In the genomic region with DNA sequence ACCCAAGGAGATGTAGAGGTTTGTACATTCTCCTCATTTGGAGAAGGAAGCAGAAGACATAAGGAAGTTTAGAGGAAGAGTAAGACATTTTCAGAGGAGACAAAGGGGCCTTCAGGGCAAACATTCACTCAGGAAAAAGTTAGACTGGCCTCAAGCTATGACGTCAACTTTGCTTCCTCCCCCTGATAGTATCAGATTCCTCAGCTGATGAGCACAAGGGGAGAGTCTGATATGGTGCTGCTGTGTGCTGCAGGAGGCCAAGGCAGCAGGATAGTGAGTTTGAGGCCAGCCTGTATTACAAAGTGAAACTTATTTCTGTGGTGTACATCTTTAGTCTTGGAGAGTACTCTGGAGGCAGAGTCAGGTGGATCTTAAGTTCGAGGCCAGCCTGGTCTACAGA, we compare ENCODE assay signal across 24 mouse cellular contexts. TPM values are rescaled to one million over a fixed set of nuclear protein-coding genes. Genes with fewer than 3 reads are reported as not detected.
DNase-seq lines count a peak whose midpoint lies in the region; ATAC-seq and TF ChIP-seq lines count a peak whose summit lies in the region.
"Had no signal": no experiment of that assay in that cellular context is flagged by ENCODE, and none has a peak within 500 bp of the region (broad histone marks: within the 10 kb centered on the region; RNA-seq: fewer than 3 reads in every experiment).

No protein-coding gene starts in this region.

- no peak overlapping the region for H3K4me3 ChIP-seq in lung, postnatal 0 days (ENCODE audit: low read depth, low read length)
- no peak overlapping the region for H3K4me3 ChIP-seq in ES-Bruce4 (ENCODE audit: low read depth, low read length)
- H3K4me3 ChIP-seq: forebrain, embryonic 10.5 days; forebrain, embryonic 13.5 days; heart, embryonic 10.5 days; heart, embryonic 13.5 days had no signal

- H3K4me2 ChIP-seq in lung, postnatal 0 days (replicated peaks; ENCODE audit: low read depth, low read length), result no peak overlapping the region
- H3K4me2 ChIP-seq: forebrain, embryonic 13.5 days; heart, embryonic 13.5 days; hindbrain, embryonic 14.5 days had no signal

- ATAC-seq in lung, postnatal 0 days, result no peak; the same call in 1 of the 2 replicates
- ATAC-seq: activated CD4-positive, CD25-positive, alpha-beta regulatory T cell, adult 4 months; forebrain, embryonic 13.5 days; forebrain, embryonic 16.5 days; hindbrain, postnatal 0 days; inflammation-experienced regulatory T-cells, adult 6 months had no signal

- no peak overlapping the region for H3K9ac ChIP-seq in lung, postnatal 0 days (replicated peaks; ENCODE audit: low read depth)
- H3K9ac ChIP-seq in ES-Bruce4 (ENCODE audit: low read depth, poor library complexity, severe bottlenecking), result no peak overlapping the region
- H3K9ac ChIP-seq: forebrain, embryonic 13.5 days; heart, embryonic 13.5 days; hindbrain, embryonic 14.5 days had no signal

- TF ChIP-seq POLR2A in ES-Bruce4 (IDR thresholded peaks at IDR 0.05; ENCODE audit: insufficient read depth, low read length), result no peak

- H3K4me1 ChIP-seq in lung, postnatal 0 days (ENCODE audit: insufficient read depth, low read depth, low read length), result no peaks in the 10 kb centered on the region
- no peaks in the 10 kb centered on the region for H3K4me1 ChIP-seq in ES-Bruce4 (ENCODE audit: control insufficient read depth, insufficient read depth, low read length)
- H3K4me1 ChIP-seq: forebrain, embryonic 10.5 days; forebrain, embryonic 13.5 days; heart, embryonic 10.5 days; heart, embryonic 13.5 days had no signal

- no peak overlapping the region for H3K27ac ChIP-seq in lung, postnatal 0 days (ENCODE audit: low read length)
- peak overlapping the region; percentile 48; the same call in 1 of the 2 replicates for H3K27ac ChIP-seq in ES-Bruce4 (ENCODE audit: insufficient read depth, low read length)
- H3K27ac ChIP-seq: forebrain, embryonic 10.5 days; forebrain, embryonic 13.5 days; heart, embryonic 10.5 days; heart, embryonic 13.5 days; hindbrain, embryonic 14.5 days; hindbrain, postnatal 0 days had no signal

- H3K36me3 ChIP-seq in lung, postnatal 0 days (ENCODE audit: insufficient read depth, low read length), result no peaks in the 10 kb centered on the region
- H3K36me3 ChIP-seq in ES-Bruce4 (ENCODE audit: control insufficient read depth, insufficient read depth, low read length, poor library complexity, severe bottlenecking), result no peaks in the 10 kb centered on the region
- H3K36me3 ChIP-seq: forebrain, embryonic 10.5 days; heart, embryonic 10.5 days; heart, embryonic 13.5 days had no signal

- WGBS in lung, postnatal 0 days, result 53% methylated on average over 2 of the region's 2 CpGs

- no peaks in the 10 kb centered on the region for H3K9me3 ChIP-seq in lung, postnatal 0 days (ENCODE audit: low read length)
- H3K9me3 ChIP-seq in ES-Bruce4 (replicated peaks; ENCODE audit: control insufficient read depth, insufficient read depth, low read length, poor library complexity, severe bottlenecking), result no peaks in the 10 kb centered on the region
- H3K9me3 ChIP-seq: forebrain, embryonic 10.5 days; forebrain, embryonic 13.5 days; heart, embryonic 10.5 days; heart, embryonic 13.5 days had no signal

- TF ChIP-seq EP300 in lung, postnatal 0 days (IDR thresholded peaks at IDR 0.05), result no peak
- no peak for TF ChIP-seq EP300 in ES-Bruce4 (IDR thresholded peaks at IDR 0.05; ENCODE audit: insufficient read depth, low read depth, low read length)

- no peaks in the 10 kb centered on the region for H3K27me3 ChIP-seq in lung, postnatal 0 days (replicated peaks; ENCODE audit: insufficient read depth, low read length)
- no peaks in the 10 kb centered on the region for H3K27me3 ChIP-seq in ES-Bruce4 (ENCODE audit: control insufficient read depth, insufficient read depth, low read length, poor library complexity, severe bottlenecking)
- H3K27me3 ChIP-seq: forebrain, embryonic 13.5 days; heart, embryonic 13.5 days had no signal

- TF ChIP-seq CTCF in lung, postnatal 0 days (IDR thresholded peaks at IDR 0.05), result no peak
- TF ChIP-seq CTCF in ES-Bruce4 (IDR thresholded peaks at IDR 0.05; ENCODE audit: low read depth, low read length), result no peak

- peak; percentile 38 for DNase-seq in lung, postnatal 0 days (ENCODE audit: low spot score)
- no peak for DNase-seq in lung, postnatal 10 days
- peak; percentile 77 for DNase-seq in 416B (ENCODE audit: low read depth)
- peak; percentile 56 for DNase-seq in lung, postnatal 25 days (ENCODE audit: low spot score)
- DNase-seq in testis, postnatal 10 days (ENCODE audit: low spot score), result no peak
- DNase-seq in right cerebral cortex, postnatal 4 days, result no peak
- DNase-seq: adrenal gland, postnatal 10 days; cerebellum, adult 18-20 months; cerebellum, adult 9-10 months; cerebellum, postnatal 14 days; gastrocnemius, postnatal 10 days; heart, adult 18-20 months; heart, postnatal 14 days; heart, postnatal 4 days had no signal

RNA-seq across cellular contexts. Expression of a gene that starts 14.2 kb away (rescaled TPM):
- 17.9 and 22.2 TPM in 2 replicates for polyA plus RNA-seq in lung, postnatal 0 days (2015; fragmentation: Nextera tagmentation; extraction: Ambion mirVana)
- polyA plus RNA-seq in ES-Bruce4 (2011; ENCODE audit: insufficient read depth, insufficient read length, low read depth, missing spikeins), result 28.5 and 29.2 TPM in 2 replicates

Comparison
In these comparisons a context has a peak if more than half of its experiments do, and no peak if none do; other contexts are left out.
1. DNase-seq: peak in lung, postnatal 0 days (single experiment), 416B (single experiment) and lung, postnatal 25 days (single experiment); none in lung, postnatal 10 days (single experiment), testis, postnatal 10 days (single experiment) and right cerebral cortex, postnatal 4 days (single experiment).